Mouse (Mus musculus) right cerebral cortex, adult 2 months (tissue): ENCODE data around the gene Ercc6.
A peak's percentile ranks its signal among the peaks of the same experiment; 100 is the strongest.

Source experiments
- DNase-seq, 2 experiments: peaks; one replicate each; pipeline ENCODE4 v3.0.0; 2021 to 2022; ENCODE audit warnings: low spot score in 2 of 2

Ercc6 gene

DNA sequence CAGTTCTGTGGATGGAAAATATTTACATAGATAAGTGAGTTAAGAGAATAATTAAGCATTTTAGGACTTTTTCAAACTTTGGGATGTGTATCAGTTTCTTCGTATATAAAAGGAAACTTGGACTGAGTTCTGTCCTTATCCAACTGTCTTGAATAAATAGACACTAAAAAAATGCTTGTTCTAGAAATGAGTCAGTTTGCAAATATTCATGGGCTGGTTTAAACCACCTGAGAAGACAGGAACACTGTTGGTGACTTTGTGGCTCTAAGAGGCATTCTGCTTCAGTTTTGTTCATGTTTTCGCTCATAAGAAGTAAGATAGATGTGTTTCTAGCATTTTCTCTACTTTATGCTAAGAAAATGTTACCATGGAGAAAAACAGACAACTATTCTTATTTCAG, 5.2 kb downstream of the Ercc6 start:
- DNase-seq: no peak

DNA sequence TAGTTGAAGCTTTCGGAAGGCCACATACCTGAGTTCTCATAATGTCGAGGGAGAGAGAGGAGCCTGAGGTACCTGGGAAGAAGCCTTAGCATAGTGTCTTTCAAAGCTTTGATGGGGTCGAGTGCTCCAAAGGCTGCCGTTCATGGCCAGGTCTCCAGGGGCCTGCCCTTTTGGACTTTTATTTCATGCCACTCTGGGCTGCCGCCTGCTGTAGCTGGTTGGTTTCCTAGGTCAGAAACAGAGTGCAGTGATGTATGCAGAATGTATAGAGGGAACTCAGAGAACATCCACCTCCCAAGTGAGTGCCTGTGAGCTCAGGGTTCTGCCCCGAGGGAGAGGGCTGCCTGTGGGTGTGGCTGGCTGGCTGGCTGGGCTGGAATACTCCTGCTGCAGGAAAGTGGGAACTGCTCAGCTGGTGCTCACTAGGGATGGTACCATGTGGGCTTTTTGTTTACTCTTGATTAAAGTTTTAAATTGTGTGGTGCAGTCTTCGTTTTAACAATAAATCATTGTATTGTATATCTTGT, 7.1 kb downstream of the Ercc6 start:
- no peak for DNase-seq

GRCm38 (mm10) chr14:32522336-32522735, 9.0 kb downstream of the Ercc6 start:
- no peak for DNase-seq

- no peak for DNase-seq
These were observed 10.8 kb downstream of the Ercc6 start for GRCm38 (mm10) chr14:32524071-32524470.

GRCm38 (mm10) chr14:32525996-32526705, 12.8 kb downstream of the Ercc6 start:
- no peak for DNase-seq

- DNase-seq: no peak
These were observed 13.9 kb downstream of the Ercc6 start for GRCm38 (mm10) chr14:32527211-32527610.

- DNase-seq: peak; percentile 57 to 70
These were observed 15.7 kb downstream of the Ercc6 start for GRCm38 (mm10) chr14:32529036-32529435.

- DNase-seq: peak in 1 of 2 experiments; percentile 61
These were observed 17.6 kb downstream of the Ercc6 start for GRCm38 (mm10) chr14:32530896-32531295.

GRCm38 (mm10) chr14:32531371-32531770, 18.1 kb downstream of the Ercc6 start:
- no peak for DNase-seq

DNA sequence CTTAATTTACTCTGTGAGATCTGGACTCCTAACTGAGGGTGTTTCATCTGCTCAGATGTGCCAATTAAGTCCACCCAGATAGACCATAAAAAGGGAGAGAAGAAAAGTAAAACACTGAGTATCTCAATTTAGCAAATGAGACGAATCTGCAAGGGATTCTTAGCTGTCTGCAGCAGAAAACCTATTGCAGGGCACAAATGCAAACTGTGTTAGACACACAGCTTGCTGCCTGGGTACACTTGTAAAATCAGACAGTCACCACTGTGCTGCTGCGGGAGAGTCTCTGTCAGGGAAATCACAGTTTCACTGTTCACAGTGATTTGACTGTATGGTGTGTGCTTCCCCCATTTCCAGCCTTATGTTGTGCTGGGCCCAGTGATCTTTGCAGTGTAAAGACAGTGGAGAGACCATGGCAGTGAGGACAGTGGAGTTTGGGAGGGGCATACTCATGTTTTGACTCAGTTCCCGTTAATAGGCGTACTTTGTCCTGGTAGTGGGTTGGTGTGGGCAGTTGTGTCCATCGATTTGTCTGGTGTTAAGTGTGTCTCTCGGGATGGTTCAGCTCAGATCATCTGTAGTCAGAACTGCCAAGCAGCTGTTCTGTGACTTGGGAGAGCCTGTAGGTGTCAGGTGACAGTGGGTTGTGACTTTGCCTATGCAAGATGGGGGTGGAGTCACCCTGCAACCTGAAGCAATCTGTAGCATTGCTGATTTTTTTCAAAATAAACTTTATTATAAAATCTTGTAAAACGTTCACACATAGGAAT, 19.2 kb downstream of the Ercc6 start:
- no peak for DNase-seq

DNA sequence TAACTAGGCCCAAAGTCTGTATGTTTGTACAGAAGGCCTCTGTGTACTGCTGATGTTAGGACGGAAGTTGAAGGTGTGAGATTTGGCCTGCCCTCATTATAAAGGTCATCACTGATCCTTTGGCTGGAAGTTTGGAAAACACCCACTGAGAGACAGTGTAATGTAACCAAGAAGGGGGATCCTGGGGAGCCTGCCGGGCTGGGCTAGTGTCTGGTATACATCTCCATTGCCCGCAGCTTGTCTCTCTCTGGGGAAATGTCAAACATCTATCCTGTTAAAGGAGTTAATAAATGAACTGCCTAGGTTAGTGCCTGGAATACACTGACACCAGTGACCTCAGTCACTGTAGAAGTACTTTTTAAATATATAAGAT, 19.8 kb downstream of the Ercc6 start:
- DNase-seq: no peak

DNA sequence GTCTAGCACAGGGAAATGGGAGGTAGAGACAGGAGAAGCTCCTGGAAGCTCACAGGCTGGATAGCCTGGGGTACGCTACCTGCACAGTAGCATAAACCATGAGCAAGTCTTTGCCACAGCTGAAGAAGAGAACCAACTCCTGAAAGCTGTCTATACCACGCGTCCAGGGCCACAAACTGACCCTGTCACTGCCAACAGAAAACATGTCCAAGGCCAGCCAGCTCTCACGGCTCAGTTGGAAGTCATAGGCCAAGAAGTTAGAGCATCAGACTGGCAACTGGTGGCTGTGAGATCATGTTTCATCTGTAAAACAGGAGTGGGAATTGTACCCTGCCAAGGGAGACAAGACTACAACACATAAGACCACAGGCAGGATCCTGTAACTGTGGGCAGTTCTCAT, 20.3 kb downstream of the Ercc6 start:
- DNase-seq: no peak

DNA sequence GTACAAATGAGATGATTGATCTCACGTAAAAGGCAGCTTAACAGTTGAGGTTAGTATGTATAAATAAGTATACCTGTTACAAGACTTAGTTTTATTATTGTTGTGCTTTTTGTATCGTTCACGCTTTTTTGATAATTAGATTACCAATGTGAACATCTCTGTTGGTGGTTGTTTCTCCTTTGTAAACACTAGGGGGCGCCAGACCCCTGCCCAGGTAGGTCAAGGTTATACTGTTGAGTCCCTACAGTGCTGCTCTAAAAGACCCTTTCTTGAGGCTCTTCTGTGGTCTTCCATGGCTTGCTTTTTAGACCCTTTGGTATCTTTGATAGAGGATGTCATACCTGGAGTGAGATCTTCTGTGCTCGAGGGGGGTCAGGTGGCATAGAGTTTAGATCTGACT, 20.8 kb downstream of the Ercc6 start:
- no peak for DNase-seq

DNA sequence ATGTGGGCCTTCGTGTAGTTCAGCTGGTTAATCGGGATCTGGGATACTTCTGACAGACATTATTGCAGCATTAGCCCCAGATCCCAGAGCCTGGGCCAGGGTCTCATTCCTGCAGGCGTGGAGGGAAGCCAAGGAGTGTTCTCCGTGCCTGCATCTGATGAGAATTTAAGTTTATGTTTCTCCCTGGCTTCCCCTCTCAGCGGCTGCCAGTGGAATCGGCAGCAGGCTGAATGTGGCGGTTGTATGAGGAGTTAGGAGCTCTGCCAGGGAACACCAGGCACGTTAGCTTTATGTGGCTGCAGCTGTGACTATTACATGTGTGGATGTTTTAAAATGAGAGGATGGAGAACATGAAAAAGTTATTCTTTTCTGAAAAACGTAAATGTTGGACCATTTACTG, 23.4 kb downstream of the Ercc6 start:
- DNase-seq: no peak

GRCm38 (mm10) chr14:32538115-32538514, 24.8 kb downstream of the Ercc6 start:
- DNase-seq: no peak

GRCm38 (mm10) chr14:32543075-32543474, 29.8 kb downstream of the Ercc6 start:
- no peak for DNase-seq

GRCm38 (mm10) chr14:32546676-32547075, 33.4 kb downstream of the Ercc6 start:
- no peak for DNase-seq

DNA sequence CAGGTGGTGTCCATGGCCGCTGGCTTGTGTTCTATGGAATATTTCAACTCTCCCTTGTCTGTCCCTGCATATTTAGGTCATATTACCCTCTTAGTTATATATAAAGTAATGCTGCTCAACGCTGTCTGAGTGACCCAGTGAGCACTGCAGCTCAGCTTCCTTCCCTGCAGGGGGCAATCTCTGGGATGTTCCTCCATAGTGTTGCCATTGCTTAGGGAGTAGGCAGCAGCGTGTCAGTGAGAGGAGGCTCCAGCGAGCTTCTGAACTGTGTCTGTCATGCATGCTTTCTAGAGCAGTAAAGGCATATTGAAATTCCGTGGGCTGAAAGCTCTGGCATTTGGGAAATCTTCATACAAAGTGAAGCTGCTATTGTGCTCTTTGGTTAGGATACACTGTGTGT, 38.5 kb downstream of the Ercc6 start:
- no peak for DNase-seq

DNA sequence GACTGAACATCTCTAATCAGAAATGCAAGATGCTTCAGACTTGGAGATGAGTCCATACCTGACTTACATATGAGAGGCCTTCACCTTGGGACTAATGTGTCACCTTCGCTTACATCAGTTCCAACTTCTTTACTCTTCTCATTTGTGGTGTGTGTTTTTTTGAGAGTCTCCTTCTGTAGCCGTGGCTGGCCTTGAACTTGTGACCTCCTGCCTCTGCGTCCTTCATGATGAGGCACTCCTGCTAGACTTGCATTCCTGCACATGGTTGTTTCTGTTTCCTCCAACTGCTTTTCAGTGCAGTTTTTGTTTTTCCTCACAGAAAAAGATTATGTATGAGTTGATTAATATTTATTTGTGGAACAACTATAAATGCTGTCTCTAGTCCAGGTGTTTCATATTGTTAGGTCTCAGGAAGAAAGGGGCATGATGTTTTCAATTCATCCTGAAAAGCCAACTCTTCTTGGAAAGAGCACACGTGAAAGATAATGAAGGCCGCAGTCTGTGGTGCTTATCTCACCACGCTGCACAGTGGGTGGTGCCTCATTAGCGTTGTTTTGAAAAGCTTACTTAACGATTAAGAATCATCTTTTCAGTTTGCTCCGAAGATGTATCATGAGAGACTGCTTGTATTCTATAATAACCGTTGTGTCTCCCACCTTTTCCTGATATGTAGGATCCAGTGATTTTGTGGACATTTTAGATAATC, 40.0 kb downstream of the Ercc6 start:
- no peak for DNase-seq

DNA sequence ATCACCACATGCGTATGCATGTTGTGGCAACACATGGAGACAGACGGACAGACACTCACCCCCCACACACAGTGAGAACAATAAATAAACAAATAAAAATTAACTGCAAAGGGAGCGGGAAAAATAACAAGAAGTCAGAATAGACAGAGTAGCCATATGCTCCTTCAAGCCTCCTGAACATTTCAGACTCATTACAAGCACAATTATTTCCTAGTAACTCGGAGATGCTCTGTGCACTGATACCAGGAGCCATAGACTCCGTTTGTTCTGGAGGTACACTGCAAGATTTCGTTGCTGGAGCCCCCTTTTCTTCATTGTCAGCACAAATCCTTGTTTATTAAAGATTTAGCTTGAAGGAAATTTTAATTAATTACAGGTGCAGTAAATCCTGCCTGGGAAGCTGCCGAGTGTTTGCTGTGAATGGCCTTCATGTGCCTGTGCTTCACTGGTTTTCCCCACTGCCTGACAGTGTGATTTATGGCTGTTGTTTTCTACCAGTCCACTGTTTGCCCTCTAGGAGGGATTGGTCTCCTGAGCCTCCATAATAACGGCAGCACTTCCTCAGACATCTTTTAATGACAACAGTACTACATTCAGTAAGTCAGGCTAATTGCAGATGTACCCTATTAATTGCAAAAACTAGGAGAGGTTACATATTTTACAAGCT, 41.7 kb downstream of the Ercc6 start:
- no peak for DNase-seq

DNA sequence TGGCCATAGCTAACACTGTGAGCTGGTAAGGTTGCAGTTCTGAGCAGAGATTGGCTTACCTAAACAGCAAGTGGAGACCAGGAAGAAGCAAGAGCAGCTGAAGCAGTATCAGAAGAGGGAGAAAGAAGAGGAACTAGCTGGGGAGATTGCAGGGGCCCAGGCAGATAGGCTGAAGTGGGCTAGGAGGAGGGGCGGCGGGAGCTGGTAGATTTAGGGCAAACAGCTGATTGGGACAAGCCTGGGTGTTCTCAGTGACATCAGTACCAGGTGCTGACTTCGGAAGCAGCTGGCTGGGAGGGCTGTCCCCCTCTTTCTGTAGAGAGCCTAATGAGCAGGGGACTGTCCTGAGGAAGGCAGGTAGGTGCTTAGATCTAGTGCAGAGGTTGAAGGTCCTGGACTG, 48.1 kb downstream of the Ercc6 start:
- DNase-seq: no peak

- DNase-seq: no peak
These were observed 50.3 kb downstream of the Ercc6 start for GRCm38 (mm10) chr14:32563661-32564060.
